Mouse (Mus musculus): ENCODE measurements around the gene Wbp4.
"Not testable (repeated sequence)": the region's sequence is repeated elsewhere in the genome, so short reads cannot be mapped to it uniquely, and the experiment has no call there.

Gene Wbp4

GRCm38 (mm10) chr14:79460401-79460800, 20.9 kb downstream of the Wbp4 start:
- no peak for DNase-seq (ENCODE audit: low read depth, low spot score)

- not testable (repeated sequence) for DNase-seq (ENCODE audit: low read depth, low spot score)
Observed at GRCm38 (mm10) chr14:79452591-79452934, 28.8 kb downstream of the Wbp4 start.

- DNase-seq (ENCODE audit: low read depth, low spot score), result peak; percentile 90
Observed at GRCm38 (mm10) chr14:79451681-79452590, 29.4 kb downstream of the Wbp4 start, which contains the start of gene Kbtbd6. Kbtbd6 (plus strand) TSS chr14:79451835.

- no peak for DNase-seq (ENCODE audit: low read depth, low spot score)
Observed at GRCm38 (mm10) chr14:79445055-79445620, 36.2 kb downstream of the Wbp4 start.

GRCm38 (mm10) chr14:79444601-79445000, 36.7 kb downstream of the Wbp4 start:
- no peak for DNase-seq (ENCODE audit: low read depth, low spot score)

GRCm38 (mm10) chr14:79441441-79441840, 39.9 kb downstream of the Wbp4 start:
- no peak for DNase-seq (ENCODE audit: low read depth, low spot score)

DNA sequence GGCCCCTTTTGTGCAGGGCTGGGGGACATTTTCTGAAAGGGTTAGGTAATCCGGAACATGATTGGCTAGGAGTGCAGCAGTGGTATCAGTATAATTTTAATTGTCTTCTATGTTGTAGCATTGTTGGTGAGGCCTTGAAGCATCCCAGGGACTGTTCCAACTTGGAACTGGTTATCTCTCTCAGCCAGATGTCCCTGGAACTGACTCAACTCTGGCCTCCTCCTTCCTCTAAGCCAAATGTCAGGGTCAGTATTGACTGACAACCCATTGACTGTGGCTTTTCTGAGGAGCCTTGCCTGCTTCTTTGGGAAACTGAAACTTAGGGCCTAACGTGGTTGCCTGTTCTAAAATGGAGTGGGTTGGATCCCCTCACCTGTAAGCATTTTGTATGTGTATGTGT, 40.7 kb downstream of the Wbp4 start:
- no peak for DNase-seq (ENCODE audit: low read depth, low spot score)

DNA sequence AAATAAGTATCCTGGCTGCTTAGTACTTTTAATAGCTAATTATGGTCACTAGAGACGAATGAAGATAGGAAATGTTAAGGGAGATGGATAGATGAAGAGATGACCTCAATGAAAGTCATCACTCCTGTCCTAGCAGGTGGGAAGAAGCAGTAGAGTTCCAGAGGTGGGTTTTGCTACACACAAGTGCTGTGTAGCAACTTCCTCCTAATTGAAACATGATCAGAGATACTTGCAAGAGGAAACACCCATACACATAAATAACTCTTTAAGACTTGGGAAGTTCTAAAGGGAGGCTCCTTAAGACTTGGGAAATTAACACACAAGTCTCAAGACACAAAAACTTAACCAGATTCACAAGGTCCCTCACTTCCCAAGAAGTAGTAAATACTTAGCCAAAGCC, 47.3 kb downstream of the Wbp4 start:
- DNase-seq (ENCODE audit: low read depth, low spot score), result no peak

DNA sequence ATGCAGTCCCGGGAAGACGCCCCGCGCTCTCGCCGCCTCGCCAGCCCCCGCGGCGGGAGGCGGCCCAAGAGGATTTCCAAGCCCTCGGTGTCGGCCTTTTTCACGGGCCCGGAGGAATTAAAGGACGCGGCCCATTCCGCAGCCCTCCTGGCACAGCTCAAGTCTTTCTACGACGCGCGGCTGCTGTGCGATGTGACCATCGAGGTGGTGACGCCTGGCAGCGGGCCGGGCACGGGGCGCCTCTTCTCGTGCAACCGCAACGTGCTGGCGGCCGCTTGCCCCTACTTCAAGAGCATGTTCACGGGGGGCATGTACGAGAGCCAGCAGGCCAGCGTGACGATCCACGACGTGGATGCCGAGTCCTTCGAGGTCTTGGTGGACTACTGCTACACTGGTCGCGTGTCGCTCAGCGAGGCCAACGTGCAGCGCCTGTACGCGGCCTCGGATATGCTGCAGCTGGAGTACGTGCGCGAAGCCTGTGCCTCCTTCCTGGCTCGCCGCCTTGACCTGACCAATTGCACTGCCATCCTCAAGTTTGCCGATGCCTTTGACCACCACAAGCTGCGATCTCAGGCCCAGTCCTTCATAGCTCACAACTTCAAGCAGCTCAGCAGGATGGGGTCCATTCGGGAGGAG, 54.5 kb downstream of the Wbp4 start:
- not testable (repeated sequence) for DNase-seq (ENCODE audit: low read depth, low spot score)

GRCm38 (mm10) chr14:79425979-79426729, 55.2 kb downstream of the Wbp4 start, which contains the start of gene Kbtbd7:
Kbtbd7 (plus strand) TSS chr14:79426511.
- DNase-seq (ENCODE audit: low read depth, low spot score), result peak; percentile 97

- no peak for DNase-seq (ENCODE audit: low read depth, low spot score)
Observed at GRCm38 (mm10) chr14:79420083-79420685, 61.1 kb downstream of the Wbp4 start.

- DNase-seq (ENCODE audit: low read depth, low spot score), result no peak
Observed at GRCm38 (mm10) chr14:79413121-79413520, 68.2 kb downstream of the Wbp4 start.

GRCm38 (mm10) chr14:79410662-79411061, 70.7 kb downstream of the Wbp4 start:
- no peak for DNase-seq (ENCODE audit: low read depth, low spot score)

Measured in CD4-positive, CD25-positive, alpha-beta regulatory T cell, adult 2 months (primary cell).